Mouse (Mus musculus): ENCODE results near the gene Taok1. TPM values are rescaled to one million over a fixed set of nuclear protein-coding genes. Genes with fewer than 3 reads are reported as not detected.
A peak's percentile ranks its signal among the peaks of the same experiment; 100 is the strongest.

Taok1 gene
- polyA plus RNA-seq, 1 experiment from 2014 or later = 20.3 TPM

GRCm38 (mm10) chr11:77504377-77504776, 103.2 kb downstream of the Taok1 start:
- no peaks in the 10 kb centered on the region for H3K9me3 ChIP-seq
- no peak overlapping the region for H3K9ac ChIP-seq
- H3K4me1 ChIP-seq (replicated peaks) = peaks cover 20% of the 10 kb centered on the region
- no peak for ATAC-seq (ENCODE audit: low FRiP score, low read depth)
- H3K36me3 ChIP-seq = peaks cover 66% of the 10 kb centered on the region
- no peak overlapping the region for H3K27ac ChIP-seq (replicated peaks)
- H3K27me3 ChIP-seq = no peaks in the 10 kb centered on the region
- 96% methylated on average over 19 of the region's 19 CpGs for WGBS
- no peak overlapping the region for H3K4me2 ChIP-seq
- H3K4me3 ChIP-seq = no peak overlapping the region

GRCm38 (mm10) chr11:77503511-77503910, 104.1 kb downstream of the Taok1 start:
- peaks cover 68% of the 10 kb centered on the region for H3K36me3 ChIP-seq
- no peak overlapping the region for H3K4me3 ChIP-seq
- no peak for ATAC-seq (ENCODE audit: low FRiP score, low read depth)
- no peaks in the 10 kb centered on the region for H3K27me3 ChIP-seq
- peaks cover 23% of the 10 kb centered on the region for H3K4me1 ChIP-seq (replicated peaks)
- no peak overlapping the region for H3K27ac ChIP-seq (replicated peaks)
- H3K9ac ChIP-seq = no peak overlapping the region
- 60% methylated on average over 3 of the region's 3 CpGs for WGBS
- no peaks in the 10 kb centered on the region for H3K9me3 ChIP-seq
- no peak overlapping the region for H3K4me2 ChIP-seq

GRCm38 (mm10) chr11:77502481-77502880, 105.1 kb downstream of the Taok1 start:
- Histone ChIP-seq H3K27ac (replicated peaks) (no peak overlapping the region), H3K27me3 (no peaks in the 10 kb centered on the region), H3K9ac (no peak overlapping the region), H3K4me2 (no peak overlapping the region), H3K4me3 (no peak overlapping the region), H3K9me3 (no peaks in the 10 kb centered on the region), H3K4me1 (replicated peaks) (peaks cover 25% of the 10 kb centered on the region), H3K36me3 (peaks cover 68% of the 10 kb centered on the region)
- WGBS = 84% methylated on average over 6 of the region's 6 CpGs
- ATAC-seq (ENCODE audit: low FRiP score, low read depth) = no peak

- H3K9me3 ChIP-seq = no peaks in the 10 kb centered on the region
- peaks cover 30% of the 10 kb centered on the region for H3K4me1 ChIP-seq (replicated peaks)
- peaks cover 64% of the 10 kb centered on the region for H3K36me3 ChIP-seq
- H3K27me3 ChIP-seq = no peaks in the 10 kb centered on the region
- H3K4me3 ChIP-seq = no peak overlapping the region
- WGBS = 95% methylated on average over 4 of the region's 4 CpGs
- no peak overlapping the region for H3K27ac ChIP-seq (replicated peaks)
- ATAC-seq (ENCODE audit: low FRiP score, low read depth) = no peak
- H3K4me2 ChIP-seq = no peak overlapping the region
- no peak overlapping the region for H3K9ac ChIP-seq
Measured at GRCm38 (mm10) chr11:77501971-77502370, 105.6 kb downstream of the Taok1 start.

- H3K9me3 ChIP-seq = no peaks in the 10 kb centered on the region
- peaks cover 58% of the 10 kb centered on the region for H3K36me3 ChIP-seq
- no peak for ATAC-seq (ENCODE audit: low FRiP score, low read depth)
- peaks cover 33% of the 10 kb centered on the region for H3K4me1 ChIP-seq (replicated peaks)
- no peak overlapping the region for H3K9ac ChIP-seq
- H3K27ac ChIP-seq (replicated peaks) = no peak overlapping the region
- 20% methylated on average over 5 of the region's 5 CpGs for WGBS
- H3K4me2 ChIP-seq = no peak overlapping the region
- no peaks in the 10 kb centered on the region for H3K27me3 ChIP-seq
- no peak overlapping the region for H3K4me3 ChIP-seq
Measured at GRCm38 (mm10) chr11:77501392-77501791, 106.2 kb downstream of the Taok1 start.

- H3K4me1 ChIP-seq (replicated peaks) = peaks cover 37% of the 10 kb centered on the region
- H3K4me3 ChIP-seq = no peak overlapping the region
- no peaks in the 10 kb centered on the region for H3K27me3 ChIP-seq
- no peak overlapping the region for H3K27ac ChIP-seq (replicated peaks)
- no peak overlapping the region for H3K4me2 ChIP-seq
- ATAC-seq (ENCODE audit: low FRiP score, low read depth) = no peak
- no peak overlapping the region for H3K9ac ChIP-seq
- WGBS = 66% methylated on average over 17 of the region's 17 CpGs
- H3K9me3 ChIP-seq = no peaks in the 10 kb centered on the region
- peaks cover 50% of the 10 kb centered on the region for H3K36me3 ChIP-seq
Measured at GRCm38 (mm10) chr11:77500361-77501325, 107.0 kb downstream of the Taok1 start.

GRCm38 (mm10) chr11:77499354-77499753, 108.3 kb downstream of the Taok1 start:
- no peak for ATAC-seq (ENCODE audit: low FRiP score, low read depth)
- Histone ChIP-seq H3K4me3 (no peak overlapping the region), H3K27ac (replicated peaks) (no peak overlapping the region), H3K9me3 (no peaks in the 10 kb centered on the region), H3K36me3 (peaks cover 37% of the 10 kb centered on the region), H3K9ac (no peak overlapping the region), H3K4me1 (replicated peaks) (peaks cover 50% of the 10 kb centered on the region), H3K4me2 (no peak overlapping the region), H3K27me3 (no peaks in the 10 kb centered on the region)
- WGBS = 79% methylated on average over 7 of the region's 7 CpGs

- no peaks in the 10 kb centered on the region for H3K27me3 ChIP-seq
- peaks cover 30% of the 10 kb centered on the region for H3K36me3 ChIP-seq
- H3K4me3 ChIP-seq = no peak overlapping the region
- H3K9ac ChIP-seq = no peak overlapping the region
- no peaks in the 10 kb centered on the region for H3K9me3 ChIP-seq
- ATAC-seq (ENCODE audit: low FRiP score, low read depth) = no peak
- H3K4me2 ChIP-seq = no peak overlapping the region
- H3K4me1 ChIP-seq (replicated peaks) = peaks cover 55% of the 10 kb centered on the region
- WGBS = 66% methylated on average over 12 of the region's 12 CpGs
- peak overlapping the region; percentile 54; the same call in 1 of the 2 replicates for H3K27ac ChIP-seq (replicated peaks)
Measured at GRCm38 (mm10) chr11:77498261-77499139, 109.1 kb downstream of the Taok1 start.

- no peaks in the 10 kb centered on the region for H3K27me3 ChIP-seq
- no peaks in the 10 kb centered on the region for H3K9me3 ChIP-seq
- peaks cover 23% of the 10 kb centered on the region for H3K36me3 ChIP-seq
- peaks cover 56% of the 10 kb centered on the region for H3K4me1 ChIP-seq (replicated peaks)
- no peak for ATAC-seq (ENCODE audit: low FRiP score, low read depth)
- 26% methylated on average over 4 of the region's 4 CpGs for WGBS
- H3K9ac ChIP-seq = no peak overlapping the region
- peak overlapping the region; percentile 54; the same call in 1 of the 2 replicates for H3K27ac ChIP-seq (replicated peaks)
- H3K4me2 ChIP-seq = no peak overlapping the region
- H3K4me3 ChIP-seq = no peak overlapping the region
Measured at GRCm38 (mm10) chr11:77497851-77498250, 109.8 kb downstream of the Taok1 start.

GRCm38 (mm10) chr11:77497341-77497756, 110.3 kb downstream of the Taok1 start:
- no peaks in the 10 kb centered on the region for H3K9me3 ChIP-seq
- 23% methylated on average over 6 of the region's 6 CpGs for WGBS
- no peak overlapping the region; the same call in 1 of the 2 replicates for H3K27ac ChIP-seq (replicated peaks)
- ATAC-seq (ENCODE audit: low FRiP score, low read depth) = no peak
- H3K27me3 ChIP-seq = no peaks in the 10 kb centered on the region
- no peak overlapping the region for H3K4me2 ChIP-seq
- H3K4me3 ChIP-seq = no peak overlapping the region
- peaks cover 61% of the 10 kb centered on the region for H3K4me1 ChIP-seq (replicated peaks)
- no peak overlapping the region for H3K9ac ChIP-seq
- H3K36me3 ChIP-seq = peaks cover 21% of the 10 kb centered on the region; the same call in 1 of the 2 replicates

- H3K9me3 ChIP-seq = no peaks in the 10 kb centered on the region
- H3K27me3 ChIP-seq = no peaks in the 10 kb centered on the region
- no peak for ATAC-seq (ENCODE audit: low FRiP score, low read depth)
- peaks cover 71% of the 10 kb centered on the region for H3K4me1 ChIP-seq (replicated peaks)
- H3K4me3 ChIP-seq = no peak overlapping the region
- H3K27ac ChIP-seq (replicated peaks) = no peak overlapping the region
- H3K36me3 ChIP-seq = peaks cover 12% of the 10 kb centered on the region; the same call in 1 of the 2 replicates
- H3K9ac ChIP-seq = 0 out of 2 replicates have a peak overlapping the region, but pooled peaks have one; percentile 91
- peak overlapping the region; percentile 95 for H3K4me2 ChIP-seq
Measured at GRCm38 (mm10) chr11:77495507-77495906, 112.1 kb downstream of the Taok1 start.

- no peak for ATAC-seq (ENCODE audit: low FRiP score, low read depth)
- H3K4me1 ChIP-seq (replicated peaks) = peaks cover 73% of the 10 kb centered on the region
- no peaks in the 10 kb centered on the region for H3K27me3 ChIP-seq
- no peaks in the 10 kb centered on the region for H3K9me3 ChIP-seq
- H3K4me3 ChIP-seq = peak overlapping the region; percentile 90
- peak overlapping the region; percentile 95 for H3K4me2 ChIP-seq
- H3K9ac ChIP-seq = peak overlapping the region; percentile 91
- H3K36me3 ChIP-seq = peaks cover 6% of the 10 kb centered on the region; the same call in 1 of the 2 replicates
- H3K27ac ChIP-seq (replicated peaks) = no peak overlapping the region
- WGBS = 75% methylated on average over 6 of the region's 6 CpGs
Measured at GRCm38 (mm10) chr11:77494782-77495181, 112.8 kb downstream of the Taok1 start.

All from hindbrain, embryonic 15.5 days (tissue).